Mouse (Mus musculus): Measurements from ENCODE around the gene Nemp1.
A peak's percentile ranks its signal among the peaks of the same experiment; 100 is the strongest.
"Not testable (repeated sequence)": the region's sequence is repeated elsewhere in the genome, so short reads cannot be mapped to it uniquely, and the experiment has no call there.

Nemp1 gene

GRCm38 (mm10) chr10:127645791-127646190 is 20.9 kb upstream of the Nemp1 start:
- DNase-seq (ENCODE audit: low spot score in 2 of 2) = no peak

GRCm38 (mm10) chr10:127652906-127653638 is 13.6 kb upstream of the Nemp1 start:
- no peak for DNase-seq (ENCODE audit: low spot score in 2 of 2)

DNA sequence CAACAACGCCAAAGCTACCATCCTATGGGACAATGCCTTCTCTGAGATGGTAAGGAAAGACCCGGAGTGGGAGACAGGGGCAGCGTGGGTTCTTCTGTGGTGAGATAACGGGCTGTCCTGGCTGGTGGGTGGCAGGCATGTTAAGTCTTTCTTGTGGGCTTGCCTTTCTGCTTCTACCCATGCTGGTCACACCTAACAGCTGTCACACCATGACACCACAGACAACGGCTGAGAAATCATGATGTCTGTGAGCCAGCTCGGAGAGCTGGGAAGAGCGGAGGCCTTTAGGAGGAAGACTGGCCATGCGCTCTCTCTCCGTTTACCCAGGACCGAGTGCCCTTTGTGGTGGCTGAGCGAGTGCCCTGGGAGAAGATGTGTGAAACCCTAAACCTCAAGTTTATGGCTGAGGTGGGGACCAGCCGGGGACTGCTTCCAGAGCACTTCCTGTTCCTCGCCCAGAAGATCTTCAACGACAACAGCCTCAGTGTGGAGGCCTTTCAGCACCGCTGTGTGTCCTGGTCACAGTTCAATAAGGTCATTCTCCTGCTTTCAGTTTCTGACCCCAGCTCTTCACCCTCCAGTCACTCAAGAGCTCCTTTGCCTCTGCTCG is 11.6 kb upstream of the Nemp1 start:
- no peak for DNase-seq (ENCODE audit: low spot score in 2 of 2)

DNA sequence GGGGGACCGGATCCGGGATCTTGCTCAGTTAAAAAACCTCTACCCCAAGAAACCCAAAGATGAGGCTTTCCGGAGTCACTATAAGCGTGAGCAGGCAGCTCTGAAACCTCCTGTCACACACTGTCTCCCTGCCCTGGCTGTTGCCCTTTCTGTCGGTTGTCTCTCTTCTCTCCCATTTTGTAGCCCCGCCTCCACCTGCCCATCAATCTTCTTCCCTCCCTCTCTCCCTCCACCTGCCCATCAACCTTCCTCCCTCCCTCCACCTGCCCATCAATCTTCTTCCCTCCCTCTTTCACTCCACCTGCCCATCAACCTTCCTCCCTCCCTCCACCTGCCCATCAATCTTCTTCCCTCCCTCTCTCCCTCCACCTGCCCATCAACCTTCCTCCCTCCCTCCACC is 9.1 kb upstream of the Nemp1 start:
- DNase-seq (ENCODE audit: low spot score in 2 of 2) = not testable (repeated sequence)

DNA sequence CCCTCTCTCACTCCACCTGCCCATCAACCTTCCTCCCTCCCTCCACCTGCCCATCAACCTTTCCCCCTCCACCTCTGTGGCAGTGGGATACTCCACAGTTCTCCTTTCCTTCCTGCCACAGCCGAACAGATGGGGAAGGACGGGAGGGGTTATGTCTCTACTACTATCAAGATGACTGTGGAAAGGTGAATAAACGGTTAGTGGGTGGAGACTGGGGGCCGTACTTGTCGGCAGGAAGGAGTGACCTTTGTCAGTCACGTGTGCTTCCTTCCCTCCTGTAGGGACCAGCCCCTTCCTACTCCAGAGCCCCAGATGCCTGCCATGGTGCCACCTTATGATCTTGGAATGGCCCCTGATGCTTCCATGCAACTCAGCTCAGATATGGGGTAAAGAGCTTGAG is 8.6 kb upstream of the Nemp1 start:
- DNase-seq (ENCODE audit: low spot score in 2 of 2) = no peak

GRCm38 (mm10) chr10:127659551-127659950 is 7.2 kb upstream of the Nemp1 start:
- no peak for DNase-seq (ENCODE audit: low spot score in 2 of 2)

DNA sequence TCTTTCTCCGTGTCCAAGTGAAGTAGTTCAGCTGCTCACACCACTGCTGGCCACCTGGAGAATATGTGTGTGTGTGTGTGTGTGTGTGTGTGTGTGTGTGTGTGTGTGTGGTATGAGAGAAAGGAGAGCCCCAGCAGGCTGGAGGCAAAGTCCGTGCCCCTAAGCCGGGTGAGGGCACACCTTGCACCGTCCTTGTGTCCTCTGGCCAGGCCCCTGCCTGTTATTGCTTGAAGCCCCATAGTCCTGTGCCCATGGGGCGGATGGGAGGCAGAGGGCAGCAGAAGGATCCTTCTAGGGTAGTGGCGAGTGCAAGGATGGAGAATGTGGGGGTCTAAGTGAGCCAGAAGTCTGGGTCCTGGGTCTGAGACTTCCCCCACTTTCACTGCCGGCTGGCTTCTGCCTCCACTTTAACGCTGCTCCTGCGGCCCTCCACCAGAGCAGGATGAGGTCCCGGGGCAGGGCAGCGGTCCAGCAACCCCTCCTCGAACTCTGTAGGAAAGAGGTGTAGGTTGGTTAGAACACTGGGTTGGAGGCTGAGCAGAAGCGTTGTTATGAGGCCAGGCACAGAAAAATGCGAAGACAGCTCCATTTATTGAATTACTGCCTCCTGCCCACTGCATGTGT is 5.3 kb upstream of the Nemp1 start:
- no peak for DNase-seq (ENCODE audit: low spot score in 2 of 2)

DNA sequence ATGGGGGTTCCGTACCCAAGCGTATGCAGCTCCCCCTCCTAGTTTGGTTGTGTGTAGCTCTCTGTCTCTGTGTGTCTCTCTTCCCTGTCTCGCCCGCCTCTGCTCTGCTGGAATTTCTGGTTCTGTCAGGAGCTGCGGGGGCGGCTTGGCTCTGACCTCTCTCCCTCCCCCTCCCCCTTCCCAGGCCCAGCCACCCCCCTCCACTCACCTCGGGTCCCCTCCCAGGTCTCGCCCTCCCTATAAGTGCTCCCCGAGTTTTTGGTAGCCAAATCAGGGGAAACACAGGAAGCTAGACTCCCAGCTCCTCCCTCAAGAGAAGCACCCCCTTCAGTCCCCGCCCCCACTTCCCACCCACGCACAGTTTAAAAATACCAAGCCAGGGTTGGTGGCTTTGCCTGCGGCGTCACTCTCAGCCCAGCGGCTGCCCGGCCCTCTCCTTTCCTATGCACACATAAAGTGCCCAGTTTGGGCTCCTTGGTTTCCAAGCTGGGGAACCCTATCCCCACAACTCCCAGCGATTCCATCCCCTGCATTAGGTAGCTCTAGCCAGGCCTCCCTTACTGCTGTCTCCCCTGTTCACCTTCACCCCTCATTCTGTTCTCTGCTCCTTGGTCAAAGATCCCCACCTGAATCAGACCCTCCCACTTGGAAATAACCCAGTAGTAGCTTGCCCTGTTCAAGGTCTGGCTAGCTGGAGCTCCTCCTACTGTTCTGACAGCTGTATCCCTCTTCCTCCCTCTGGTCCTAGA is 4.6 kb upstream of the Nemp1 start:
- DNase-seq (ENCODE audit: low spot score in 2 of 2) = peak; percentile 39 to 40

DNA sequence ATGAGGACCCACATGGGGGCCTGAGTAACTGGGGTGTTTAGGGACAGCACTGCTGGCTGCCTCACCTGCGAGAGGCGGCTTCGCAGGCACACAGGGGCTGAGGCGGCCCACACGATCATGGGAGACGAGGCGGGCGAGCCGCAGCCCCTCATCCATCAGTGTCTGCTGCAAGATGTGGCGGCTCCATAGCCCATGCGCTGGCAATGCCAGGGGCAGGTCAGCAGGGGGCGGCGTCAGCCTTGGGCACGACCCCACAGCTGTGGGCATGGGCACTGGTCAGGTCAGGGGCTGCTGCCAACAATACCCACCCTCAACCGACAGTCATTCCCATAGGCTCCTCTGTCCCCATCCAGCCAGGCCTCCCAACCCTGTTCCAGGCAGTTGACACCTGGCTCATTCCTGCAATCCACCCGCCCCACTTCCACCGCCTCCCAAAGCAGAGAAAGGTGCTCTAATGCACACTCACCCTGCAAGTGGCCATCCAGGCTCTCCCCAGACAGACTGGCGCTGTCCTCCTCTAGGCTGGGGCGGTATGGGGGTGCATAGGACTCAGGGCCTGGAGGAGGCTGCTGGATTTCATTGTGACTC is 3.9 kb upstream of the Nemp1 start:
- peak in 1 of 2 experiments; percentile 19 for DNase-seq (ENCODE audit: low spot score in 2 of 2)

DNA sequence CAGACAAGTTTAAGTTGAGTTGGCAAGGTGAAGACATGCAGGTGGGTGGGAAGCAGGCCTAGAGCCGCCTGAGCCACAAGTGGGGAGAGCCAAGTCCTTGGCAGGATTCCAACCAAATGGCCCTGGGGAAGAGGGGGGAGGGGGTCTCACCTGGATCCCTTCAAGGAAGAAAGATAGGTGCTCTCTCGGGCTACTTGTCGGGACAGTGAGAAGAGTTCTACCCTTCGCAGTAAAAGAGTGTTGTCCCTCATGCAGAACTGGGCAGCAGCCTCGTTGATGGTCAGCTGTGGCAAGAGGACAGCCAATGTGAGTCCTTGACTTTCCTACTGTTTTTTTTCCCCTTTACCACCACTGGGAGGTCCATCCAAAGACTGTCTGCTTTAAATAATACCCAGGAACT is 3.1 kb upstream of the Nemp1 start:
- DNase-seq (ENCODE audit: low spot score in 2 of 2) = no peak

DNA sequence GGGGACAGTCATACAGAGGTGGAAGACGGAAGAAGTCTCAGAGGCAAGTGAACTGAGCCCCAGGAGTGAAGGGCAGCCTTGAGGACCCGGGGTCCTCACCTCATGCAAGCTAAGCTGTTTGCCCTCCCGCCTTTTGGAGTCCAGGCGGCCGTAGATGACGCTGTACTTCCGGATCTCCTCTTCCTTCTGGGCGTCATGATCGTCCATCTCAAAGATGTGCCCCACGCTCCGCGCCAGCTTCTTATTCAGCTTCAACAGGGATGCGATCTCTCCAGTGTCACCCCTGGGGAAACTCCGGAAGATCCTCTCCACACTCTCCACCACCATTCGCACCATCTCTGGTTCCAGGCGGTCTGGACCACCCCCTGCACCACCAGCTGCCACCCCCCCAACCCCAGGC is 2.5 kb upstream of the Nemp1 start:
- no peak for DNase-seq (ENCODE audit: low spot score in 2 of 2)

DNA sequence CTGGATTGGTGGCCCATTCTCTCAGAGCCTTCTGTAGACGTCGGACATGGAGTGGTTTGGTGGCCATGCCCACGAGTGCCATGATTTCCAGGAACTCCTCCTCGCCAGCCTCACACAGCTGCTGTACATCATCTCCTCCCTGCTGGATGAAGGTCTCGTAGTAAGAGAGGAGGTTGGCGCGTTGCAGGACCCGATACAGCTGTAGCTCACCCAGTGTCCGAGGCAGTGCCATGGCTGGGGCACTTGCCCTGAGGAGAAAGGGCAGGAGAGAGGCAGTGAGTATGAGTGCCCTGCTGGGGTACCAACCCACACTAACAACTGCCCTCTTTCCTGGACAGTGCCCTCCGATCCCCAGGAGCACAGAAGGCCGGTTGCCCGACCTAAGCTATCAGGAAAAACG is 1.8 kb upstream of the Nemp1 start:
- DNase-seq (ENCODE audit: low spot score in 2 of 2) = no peak

GRCm38 (mm10) chr10:127665366-127666181 is 1.1 kb upstream of the Nemp1 start:
- DNase-seq (ENCODE audit: low spot score in 2 of 2) = no peak

GRCm38 (mm10) chr10:127667269-127668092 is 780 bp downstream of the Nemp1 start:
- peak; percentile 37 to 44 for DNase-seq (ENCODE audit: low spot score in 2 of 2)

- DNase-seq (ENCODE audit: low spot score in 2 of 2) = peak; percentile 63
Measured at GRCm38 (mm10) chr10:127668093-127669050, 1.7 kb downstream of the Nemp1 start, which contains the start of gene Nab2. Gene Nab2 (minus strand): TSS chr10:127668568.

GRCm38 (mm10) chr10:127669170-127669569 is 2.5 kb downstream of the Nemp1 start:
- DNase-seq (ENCODE audit: low spot score in 2 of 2) = peak in 1 of 2 experiments; percentile 23

DNA sequence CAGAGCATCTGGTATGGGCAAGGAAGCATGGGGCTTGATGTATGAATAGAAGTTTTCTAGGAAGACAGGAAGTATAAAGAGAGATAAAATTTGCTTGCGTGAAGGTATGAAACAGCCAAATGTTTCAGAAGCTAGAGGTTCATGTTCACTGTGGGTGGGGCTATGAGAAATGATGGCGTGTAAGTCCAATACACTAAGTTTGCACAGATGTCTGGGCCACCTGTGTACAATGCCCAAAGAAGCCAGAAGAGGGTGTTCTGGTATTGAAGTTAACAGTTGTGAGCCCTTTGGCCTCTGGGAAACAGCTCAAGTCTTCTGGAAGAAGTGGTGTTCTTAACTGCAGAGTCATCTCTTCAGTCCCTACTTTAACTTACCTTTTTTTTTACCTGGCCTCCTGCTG is 3.5 kb downstream of the Nemp1 start:
- no peak for DNase-seq (ENCODE audit: low spot score in 2 of 2)

DNA sequence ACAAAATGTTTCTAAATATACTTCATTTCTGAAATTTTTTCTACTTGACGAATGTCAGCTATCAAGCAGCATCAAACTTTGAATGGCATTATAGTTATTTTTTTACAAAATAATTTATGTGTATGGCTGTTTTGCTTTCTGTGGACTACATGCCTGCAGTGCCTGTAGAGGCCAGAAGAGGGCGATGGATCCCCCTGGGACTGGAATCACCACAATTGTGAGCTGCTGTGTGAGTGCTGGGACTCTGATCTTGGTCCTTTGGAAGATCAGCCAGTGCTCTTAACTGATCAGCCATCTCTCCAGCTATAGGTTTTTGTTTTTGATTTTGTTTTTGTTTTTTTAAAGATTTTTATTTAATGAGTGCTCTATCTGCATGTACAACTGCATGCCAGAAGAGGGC is 4.6 kb downstream of the Nemp1 start:
- DNase-seq (ENCODE audit: low spot score in 2 of 2) = no peak

DNA sequence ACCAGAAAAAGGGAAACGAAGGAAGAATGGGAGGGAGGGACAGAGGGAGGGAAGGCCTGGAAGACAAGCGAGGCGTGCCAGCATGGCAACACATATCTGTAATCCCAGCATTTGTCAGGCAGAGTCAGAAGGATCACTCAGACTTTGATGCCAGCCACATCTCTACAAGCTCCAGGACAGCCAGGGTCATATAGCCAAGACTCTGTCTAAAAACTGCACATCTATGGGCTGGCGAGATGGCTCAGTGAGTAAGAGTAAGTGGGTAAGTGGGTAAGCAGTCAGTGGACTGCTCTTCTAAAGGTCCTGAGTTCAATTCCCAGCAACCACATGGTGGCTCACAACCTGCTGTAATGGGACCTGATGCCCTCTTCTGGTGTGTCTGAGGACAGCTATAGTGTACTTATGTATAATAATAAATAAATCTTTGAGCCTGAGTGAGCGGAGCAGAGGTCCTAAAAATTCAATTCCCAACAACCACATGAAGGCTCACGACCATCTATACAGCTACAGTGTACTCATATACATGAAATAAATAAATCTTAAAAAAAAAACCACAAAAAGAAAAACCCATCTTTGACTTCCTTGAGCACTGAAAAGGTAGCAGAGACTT is 7.5 kb downstream of the Nemp1 start:
- no peak for DNase-seq (ENCODE audit: low spot score in 2 of 2)

All from frontal cortex, postnatal 25 days (tissue).